Mouse (Mus musculus) testis, postnatal 10 days (tissue): ENCODE results near the gene Mto1.

Experiments used
- DNase-seq: peaks from one replicate; pipeline ENCODE4 v3.0.0; 2021; ENCODE audit warnings: low spot score

Mto1 gene

DNA sequence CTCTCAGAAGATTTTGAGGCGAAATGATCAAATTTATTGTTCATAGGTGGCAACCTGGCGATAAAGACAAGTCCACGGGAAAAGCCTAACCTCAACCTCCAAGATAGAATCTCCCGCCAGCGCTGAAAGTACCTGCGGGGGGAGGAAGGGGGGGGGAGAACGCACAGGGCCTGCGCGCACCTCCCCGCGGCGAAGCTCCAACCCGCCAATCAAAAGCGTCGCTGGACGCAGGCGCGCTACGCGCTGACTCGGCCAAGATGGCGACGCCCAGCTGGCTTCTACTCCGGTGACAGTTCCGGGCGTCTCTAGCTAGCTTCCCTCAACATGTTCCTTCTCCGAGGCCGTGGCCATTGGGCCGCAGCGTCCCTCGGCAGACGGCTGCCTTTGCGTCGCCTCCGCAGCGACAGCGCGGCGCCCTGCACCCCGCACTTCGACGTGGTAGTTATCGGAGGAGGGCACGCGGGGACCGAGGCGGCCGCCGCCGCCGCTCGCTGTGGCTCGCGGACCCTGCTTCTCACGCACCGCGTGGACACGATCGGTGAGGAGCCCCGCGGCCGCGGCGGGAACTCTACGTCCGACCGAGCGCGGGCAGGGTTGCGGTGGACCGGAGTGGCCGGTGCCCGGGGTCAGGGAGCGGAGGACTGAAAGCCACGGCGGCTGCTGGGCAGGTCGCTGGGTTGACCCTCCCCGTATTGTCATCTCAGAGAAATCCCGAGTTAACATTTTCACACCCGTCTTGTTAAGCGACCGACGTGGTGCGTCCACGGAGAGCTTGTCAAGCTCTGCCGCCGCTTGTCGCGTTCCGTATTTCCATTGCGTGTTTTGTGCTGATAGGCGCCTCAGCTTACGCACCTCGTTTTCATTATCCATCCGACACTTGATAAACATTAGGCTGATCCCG is at the start of gene Mto1, which contains the start of gene Gm17324:
Gene Mto1, plus strand, starts transcription at position 236 of the 901 bp plus-strand sequence.
Gene Gm17324, minus strand, starts transcription at position 814 of the 901 bp plus-strand sequence.
- peak; percentile 92 for DNase-seq

DNA sequence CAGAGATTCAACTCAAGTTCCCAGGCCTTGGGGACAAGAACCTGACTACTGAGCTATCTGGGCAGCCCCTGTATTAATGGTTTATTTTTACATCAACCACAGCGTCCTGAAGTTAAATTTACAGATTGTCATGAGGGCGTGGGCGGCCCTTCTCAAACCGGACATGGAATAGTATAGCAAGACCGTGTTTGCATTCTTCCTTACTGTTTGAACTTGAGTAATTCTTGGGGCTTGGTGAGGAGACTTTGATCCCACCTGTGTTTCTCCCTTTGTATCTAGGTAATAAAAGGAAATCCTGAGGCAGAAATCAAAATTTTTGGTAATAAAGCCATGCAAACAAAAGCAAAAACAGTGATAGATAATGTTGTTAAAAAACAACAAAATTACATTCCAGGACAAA is 47.4 kb upstream of the Mto1 start:
- DNase-seq = no peak

DNA sequence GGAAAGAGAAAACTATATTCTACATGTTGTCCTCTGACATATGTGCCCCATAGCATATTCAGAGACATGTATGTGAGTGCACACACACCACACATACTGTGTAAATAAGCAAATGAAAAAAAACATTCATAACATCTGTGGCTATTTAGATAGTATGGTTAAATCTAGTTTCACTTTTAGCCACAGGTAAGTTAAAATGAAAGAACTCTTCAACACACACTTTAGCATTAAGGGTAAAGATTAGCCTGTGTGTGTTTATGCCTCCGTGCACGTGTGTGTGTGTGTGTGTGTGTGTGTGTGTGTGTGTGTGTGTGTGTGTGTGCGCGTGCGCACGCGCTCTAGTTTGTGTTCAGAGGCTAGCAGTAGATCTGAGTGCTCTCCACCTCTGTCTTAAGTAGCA is 46.4 kb upstream of the Mto1 start:
- no peak for DNase-seq

DNA sequence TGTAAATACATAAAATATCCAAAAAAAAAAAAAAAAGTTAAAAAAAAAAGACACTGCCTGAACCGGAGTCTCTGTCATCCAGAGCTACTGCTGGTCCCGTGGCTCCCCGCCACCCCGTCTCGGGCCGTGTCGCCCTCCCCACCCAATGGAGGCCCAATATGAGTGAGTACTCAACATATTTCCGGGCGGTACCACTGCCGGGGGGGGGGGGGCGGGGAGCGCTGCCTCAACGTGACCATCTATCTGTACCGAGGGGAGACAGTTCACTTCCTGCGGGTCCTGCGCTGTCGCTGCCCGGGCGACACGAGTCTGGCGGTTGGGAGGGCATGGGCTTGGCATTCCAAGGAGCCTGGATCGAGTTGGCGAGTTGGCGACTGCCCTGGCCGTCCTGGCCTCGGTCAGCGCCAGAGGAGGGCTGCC is 20.6 kb upstream of the Mto1 start:
- no peak for DNase-seq

DNA sequence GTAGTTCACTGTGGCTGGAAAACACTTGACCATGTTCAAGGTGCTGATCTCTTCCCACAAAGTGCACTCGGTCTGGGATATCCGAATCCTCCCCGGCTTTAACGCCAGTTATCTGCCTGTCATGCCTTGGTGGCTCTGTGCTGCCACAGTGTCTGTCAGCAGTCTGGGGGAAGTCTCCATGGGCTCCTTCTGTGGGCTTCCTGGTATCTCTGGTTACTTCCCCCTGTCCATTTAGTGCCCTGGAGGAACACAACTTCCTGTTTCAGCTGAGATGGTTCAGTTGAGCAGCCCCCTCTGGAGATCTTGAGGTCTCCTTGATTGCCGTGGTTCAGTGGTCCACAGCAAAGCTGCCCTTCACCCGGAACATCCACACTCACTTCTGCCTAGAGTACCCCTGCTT is 19.8 kb upstream of the Mto1 start:
- DNase-seq = no peak

DNA sequence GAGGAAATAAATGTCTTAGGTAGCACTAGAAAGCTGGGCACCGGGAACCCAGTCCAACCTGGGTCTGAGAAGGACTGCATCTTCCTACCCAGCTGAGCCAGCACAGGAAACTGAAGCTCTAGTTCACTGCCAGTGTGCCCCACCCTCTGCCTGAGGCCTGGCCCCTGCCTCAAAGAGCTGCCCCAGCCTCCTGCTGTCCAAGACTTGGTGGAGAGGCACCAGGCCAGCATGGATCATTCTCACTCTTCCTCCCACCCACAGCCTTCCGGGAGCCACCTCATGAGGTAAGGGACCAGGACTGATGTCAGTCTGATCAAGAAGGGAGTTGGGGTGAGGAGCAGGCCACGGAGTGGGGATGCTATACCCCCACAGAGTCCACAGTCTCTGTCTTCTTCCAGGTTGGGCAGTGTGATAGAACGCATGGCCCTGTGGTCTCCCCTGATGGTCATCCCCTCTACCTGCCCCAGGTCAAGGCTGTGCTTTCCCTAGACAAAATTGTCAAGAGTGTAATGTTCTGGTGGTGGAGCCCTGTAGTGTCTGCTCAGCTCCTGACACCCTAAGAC is 19.1 kb upstream of the Mto1 start:
- DNase-seq = no peak

DNA sequence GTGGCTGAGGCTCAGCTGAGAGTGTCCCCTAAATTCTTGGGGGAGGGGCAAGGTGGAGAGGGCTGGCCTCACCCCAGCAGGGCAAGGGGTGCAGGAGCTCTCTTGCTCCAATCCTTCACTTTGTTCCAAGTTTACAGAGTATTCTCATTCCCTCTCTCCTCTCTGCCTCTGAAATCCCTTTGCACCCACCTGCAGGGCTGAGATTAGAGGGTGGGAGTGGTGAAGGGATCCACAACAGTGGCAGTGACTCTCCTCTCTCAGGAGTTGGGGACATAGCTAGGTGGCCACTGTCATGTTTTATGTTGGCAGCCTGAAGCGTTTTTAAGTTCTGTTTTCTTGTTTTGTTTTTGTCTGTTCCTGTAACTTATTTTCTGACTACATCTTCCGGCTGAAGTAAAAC is 18.5 kb upstream of the Mto1 start:
- no peak for DNase-seq

DNA sequence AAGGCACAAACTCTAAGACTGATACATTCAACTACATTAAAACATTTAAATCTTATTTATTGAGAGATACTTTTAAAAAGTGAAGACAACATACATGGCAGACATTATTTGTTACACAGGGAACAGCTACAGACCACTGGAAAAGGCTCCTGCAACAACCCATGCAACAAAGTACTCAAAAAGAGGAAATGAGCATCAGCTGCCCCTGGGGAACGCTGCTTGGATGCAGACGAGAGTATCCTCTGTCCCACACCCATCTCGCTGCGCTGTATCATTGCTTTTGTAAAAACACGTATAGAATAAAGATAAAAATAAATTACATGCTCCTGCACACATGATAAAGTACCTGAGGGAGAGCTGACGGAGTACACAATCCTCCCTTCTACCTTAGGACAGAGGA is 17.5 kb upstream of the Mto1 start:
- no peak for DNase-seq

DNA sequence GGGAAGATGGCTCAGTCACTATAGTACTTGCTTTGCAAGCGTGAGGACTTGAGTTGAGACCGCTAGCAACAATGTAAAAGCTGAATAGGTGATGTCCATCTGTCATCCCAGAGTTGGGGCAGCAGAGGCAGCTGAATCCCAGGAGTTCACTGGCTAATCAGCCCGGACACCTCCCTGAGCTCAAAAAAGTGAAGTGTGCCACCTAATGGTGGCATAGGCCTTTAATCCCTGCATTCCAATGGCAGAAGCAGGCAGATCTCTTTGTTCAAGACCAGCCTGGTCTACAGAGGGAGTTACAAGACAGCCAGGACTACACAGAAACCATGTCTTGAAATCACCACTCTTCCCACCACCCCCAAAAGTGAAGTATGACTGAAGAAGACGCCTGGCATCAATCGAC is 15.5 kb upstream of the Mto1 start:
- DNase-seq = no peak

DNA sequence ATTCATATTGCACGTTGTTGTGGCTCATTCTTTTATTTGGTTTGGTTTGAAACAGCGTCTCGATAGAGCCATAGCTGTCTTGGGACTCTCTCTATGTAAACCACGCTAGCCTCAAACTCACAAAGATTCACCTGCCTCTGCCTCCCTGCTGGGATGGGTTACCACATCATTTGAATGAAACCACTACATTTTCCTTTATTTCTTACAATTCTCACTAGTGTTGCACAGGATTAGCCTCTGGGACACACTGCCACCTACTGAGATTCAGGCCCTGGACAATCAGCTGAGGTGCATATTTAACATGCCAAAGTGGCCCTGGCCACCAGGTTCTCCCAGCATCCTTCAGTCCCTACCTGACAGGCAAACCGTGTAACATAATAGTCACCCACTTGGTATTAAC is 8.6 kb upstream of the Mto1 start:
- no peak for DNase-seq

DNA sequence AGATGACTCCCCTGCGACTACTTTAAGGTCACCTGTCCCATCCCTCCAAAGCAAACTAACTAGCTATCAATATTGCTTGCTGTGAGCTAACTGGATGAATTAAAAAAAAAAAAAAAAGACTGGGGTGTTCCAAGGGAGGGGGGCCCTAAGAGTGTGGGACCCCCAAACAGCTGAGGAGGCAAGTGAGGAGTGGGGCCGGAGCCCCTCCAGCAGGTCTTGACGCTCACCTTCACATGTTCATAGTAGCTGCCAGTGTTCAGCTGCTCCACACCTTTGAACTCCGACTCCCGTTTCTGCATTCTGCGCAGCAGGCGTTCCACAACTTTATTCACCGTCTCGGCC is 5.8 kb upstream of the Mto1 start:
- no peak for DNase-seq

DNA sequence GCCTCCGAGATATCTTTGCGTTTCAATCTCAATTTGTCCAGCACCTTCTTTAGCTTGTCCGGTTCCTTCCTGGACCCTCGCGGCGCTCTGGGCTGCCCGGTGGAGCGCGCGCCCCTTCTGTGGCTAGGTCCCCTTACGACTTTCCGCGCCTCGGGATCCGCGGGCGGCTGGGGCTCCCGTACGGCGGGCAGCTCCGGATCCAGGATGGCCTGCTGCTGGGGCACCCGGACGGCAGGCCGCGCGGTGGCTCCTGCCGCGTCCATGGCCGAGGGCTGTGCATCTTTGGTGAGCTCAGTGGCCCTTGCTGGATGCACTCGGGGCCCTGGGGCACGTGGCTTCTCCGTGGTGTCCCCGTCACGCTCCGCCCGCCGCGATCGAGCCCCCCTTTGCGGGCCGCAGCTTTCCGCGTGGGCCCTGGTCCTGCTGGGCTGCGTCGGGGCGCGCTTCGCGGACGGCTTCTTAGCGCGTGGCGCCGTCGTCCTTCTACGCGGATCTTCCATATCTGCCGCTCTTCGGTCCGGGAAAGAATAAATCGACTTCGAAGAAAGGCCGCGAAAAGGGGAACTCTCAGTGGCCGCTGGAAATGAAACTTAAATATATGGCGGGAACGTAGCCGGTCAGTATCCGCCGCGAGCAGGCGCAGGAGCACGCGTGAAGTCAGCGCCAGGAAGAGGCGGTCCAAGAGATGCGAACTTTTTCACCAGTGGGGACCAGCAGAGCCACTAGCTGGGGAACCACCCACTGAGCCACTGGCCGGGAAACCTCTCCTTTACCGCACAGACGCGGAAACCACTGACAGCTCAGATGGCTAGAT is 5.2 kb upstream of the Mto1 start, which contains the start of gene Cgas:
Gene Cgas, minus strand, starts transcription at position 659 of the 814 bp plus-strand sequence.
- DNase-seq = peak; percentile 69

DNA sequence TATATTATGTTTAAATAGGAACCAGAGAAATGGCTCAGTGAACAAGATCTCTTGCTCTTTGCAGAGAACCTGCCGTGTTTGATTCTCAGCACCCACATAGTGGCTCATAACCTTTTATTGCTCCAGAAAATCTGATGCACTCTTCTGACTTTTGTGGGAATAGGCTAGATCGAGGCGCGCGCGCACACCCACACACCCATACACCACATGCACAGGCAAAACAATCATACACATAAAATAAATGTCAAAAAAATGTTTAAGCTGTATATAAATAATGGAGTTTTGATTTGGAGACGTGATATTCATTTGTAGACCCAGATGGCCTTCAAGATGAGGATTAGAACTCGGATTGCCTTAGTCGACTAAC is 419 bp upstream of the Mto1 start:
- DNase-seq = no peak

DNA sequence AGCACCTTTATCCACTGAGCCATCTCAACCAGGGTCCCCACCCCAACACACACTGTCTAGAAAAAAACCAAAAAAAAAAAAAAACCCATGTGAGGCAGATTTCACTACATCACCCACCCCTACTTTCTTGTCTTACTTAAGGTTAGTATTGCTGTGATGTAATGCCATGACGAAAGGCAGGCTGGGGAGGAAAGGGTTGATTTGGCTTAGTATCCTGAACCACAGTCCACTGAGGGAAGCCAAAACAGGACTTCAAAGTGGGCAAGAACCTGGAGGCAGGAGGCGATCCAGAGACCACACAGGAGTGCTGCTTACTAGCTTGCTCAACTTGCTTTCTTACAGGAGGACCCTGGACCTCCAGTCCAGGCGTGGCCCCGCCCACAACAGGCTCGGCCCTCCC is 2.4 kb downstream of the Mto1 start:
- DNase-seq = no peak

DNA sequence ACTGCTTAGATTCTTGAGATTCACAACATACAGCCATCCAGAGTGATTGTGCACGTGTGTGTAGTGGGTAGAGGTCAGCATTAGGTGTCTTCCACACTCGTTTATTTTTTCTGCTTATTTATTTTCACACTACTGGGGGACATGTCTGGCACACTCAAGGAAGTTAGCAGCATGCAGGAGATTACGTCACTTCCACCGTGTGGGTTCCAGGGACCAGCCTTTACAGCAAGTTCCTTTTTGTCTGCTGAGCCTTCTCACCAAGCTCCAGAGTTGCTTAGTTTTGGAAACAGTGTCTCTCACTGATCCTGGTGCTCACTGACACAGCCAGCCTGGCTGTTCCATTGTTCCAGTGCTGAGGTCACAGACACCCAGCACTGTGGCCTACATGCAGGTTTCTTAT is 3.4 kb downstream of the Mto1 start:
- DNase-seq = no peak

DNA sequence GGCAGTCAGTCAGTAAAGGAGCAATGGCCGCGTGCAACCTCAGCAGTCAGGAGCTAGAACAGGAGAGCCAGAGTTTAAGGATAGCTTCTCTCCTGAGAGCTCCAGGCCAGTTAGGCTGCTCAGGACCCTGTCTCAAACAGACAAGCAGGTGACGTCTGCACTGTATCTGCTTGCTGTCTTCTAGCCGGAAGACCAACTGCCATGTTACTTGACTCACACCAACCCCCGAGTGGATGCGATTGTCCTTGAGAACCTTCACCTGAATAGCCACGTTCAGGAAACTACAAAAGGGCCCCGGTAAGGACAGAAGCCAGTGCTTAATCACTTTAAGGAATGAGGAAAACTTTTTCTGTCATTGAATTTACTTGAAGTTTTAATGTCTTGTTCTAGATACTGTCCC is 9.0 kb downstream of the Mto1 start:
- no peak for DNase-seq

DNA sequence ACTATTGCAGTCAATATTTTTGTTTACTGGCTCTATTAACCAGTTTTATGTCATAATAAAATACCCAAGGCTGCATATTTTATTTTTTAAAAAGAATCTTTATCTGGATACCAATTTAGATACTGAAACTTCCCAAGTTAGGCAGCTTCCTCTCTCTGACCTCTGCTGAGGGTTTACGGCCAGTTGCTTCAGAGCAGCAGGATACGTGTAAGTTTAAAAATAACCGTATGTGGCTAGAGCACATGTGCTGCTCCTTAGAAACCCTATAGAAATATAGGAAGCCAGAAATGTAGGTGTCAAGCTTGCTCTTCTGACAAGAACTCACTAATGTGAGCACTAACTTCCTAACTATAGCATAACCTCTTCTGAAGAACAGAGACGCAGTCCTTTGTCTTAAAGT is 15.3 kb downstream of the Mto1 start:
- DNase-seq = no peak

DNA sequence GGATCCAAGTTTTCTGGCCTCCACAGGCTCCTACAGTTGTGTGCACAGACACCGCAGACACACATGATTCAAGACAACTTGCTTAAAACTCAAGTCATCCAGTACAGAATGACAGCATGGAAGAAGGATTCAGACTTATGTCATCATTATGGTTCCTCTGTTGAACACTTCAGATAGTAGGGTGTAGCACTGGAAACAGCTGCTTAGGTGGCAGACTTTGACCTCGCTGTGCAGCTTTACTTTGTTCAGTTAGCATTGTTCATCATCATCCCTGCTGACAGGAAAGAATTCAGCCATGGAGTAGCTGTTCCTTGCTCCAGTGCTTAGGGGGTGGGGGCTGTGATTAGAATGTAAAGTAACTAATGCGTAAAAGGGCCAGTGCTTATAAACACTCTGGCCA is 17.7 kb downstream of the Mto1 start:
- DNase-seq = no peak

DNA sequence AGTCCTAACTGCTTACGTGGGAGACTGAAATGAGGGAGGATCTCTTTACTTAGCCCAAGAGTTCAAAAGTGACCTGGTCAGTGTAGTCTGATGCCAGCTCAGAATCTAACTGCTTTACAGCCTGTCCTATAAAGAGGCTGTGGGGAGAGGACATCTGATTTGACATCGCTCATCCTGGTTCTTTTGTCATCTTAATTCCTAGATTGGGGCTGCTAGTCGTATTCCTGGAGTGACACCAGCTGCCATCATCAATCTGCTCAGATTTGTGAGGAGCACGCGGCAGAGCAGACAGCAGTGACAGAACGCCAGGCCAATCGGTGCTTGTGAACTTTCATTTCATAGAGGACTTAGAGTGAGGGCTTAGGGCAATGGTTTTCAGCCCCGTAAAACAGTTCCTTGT is 25.6 kb downstream of the Mto1 start:
- no peak for DNase-seq

DNA sequence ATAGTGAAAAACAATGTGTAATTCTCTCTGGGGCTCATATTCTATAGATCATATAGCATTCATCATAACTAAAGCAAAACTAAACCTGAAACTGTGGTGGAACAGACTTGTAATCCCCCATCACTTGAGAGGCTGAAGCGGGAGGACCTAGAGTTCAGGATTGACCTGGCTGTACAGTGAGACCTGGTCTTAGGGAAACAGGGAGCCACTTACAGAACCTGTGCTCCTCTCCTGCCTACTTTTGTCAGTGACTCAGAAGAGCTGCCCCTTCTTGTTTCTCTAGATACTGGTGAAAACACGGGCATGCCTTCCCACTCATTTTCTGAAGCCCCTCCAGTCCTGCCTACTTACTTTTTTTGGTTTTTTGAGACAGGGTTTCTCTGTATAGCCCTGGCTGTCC is 26.3 kb downstream of the Mto1 start:
- DNase-seq = no peak

DNA sequence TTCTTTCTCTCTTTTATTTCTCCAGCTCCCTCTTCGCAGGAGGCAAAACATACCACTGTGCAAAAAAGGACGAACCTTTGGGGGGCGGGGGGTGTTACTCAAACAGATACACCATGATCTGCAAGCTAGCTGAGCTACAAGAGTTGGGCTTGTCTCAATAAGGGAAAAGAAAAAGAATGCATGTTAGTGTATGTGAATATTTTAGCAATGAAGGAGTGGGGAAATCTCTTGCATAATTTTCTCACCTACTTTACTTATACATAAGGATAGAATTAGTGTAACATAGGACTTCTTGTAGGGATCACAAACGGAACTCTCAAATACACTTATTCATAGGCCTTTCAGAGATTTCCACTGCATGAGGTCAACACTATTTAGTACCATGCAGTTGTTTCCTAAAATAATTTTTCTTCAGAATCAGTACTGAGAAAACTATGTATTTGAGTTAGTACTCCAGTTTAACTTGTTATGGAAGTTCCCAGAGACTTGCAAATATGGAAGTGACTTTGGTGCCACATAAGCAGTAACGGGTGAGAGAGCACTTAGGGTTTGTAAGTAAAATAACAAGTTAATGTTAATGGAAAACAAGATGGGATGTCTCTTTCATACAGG is 26.9 kb downstream of the Mto1 start:
- DNase-seq = no peak

DNA sequence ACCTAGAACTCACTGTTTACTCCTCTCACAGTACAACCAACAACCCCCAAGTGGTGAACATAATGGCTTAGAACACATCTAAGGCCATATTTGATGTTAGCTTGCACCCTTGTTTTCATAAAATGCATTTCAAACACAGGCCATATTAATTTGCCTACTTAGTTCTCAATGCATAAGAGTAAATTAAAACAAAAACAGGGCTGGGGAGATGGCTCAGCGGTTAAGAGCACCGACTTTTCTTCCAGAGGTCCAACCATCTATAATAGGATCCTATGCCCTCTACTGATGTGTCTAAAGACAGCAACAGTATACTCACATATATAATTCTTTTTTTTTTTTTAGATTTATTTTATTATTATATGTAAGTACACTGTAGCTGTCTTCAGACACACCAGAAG is 27.4 kb downstream of the Mto1 start:
- no peak for DNase-seq

DNA sequence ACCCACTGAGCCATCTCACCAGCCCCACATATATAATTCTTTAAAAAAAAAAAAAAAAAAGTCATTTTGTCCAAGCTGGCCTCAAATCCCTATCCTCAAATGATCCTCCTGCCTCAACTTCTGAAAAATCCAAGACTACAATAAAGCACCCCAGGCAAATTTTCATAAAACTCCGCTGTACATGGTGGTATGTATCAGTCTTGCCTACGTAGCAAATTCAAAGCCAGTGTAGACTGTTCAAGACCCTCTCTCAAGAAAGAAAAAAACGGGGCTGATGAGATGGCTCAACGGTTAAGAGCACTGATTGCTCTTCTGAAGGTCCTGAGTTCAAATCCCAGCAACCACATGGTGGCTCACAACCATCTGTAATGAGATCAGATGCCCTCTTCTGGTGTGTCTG is 27.9 kb downstream of the Mto1 start:
- DNase-seq = no peak
